Mouse (Mus musculus): ENCODE results near the gene Zfp131.

Zfp131 gene

DNA sequence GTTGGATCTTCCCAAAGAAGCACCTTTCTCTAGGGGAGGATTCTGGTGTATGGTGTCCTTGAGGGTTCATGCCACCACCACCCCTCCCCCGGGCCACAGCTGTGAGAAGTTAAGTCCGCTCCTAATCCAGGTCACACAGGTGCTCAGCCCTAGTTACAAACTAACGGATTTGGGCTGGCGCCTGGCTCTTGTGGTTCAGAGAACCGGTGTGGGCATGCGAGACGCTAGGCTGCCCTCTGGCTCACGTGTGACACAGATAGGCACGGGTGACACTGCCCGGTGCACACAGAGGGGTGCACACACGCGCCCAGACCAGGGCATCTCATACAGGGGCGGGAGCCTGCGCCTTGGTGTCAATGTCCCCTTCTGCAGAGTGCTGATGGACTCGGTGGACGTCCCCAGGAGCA lies 35.5 kb downstream of the Zfp131 start:
- DNase-seq (ENCODE audit: low read depth, low spot score), result peak; percentile 82

DNA sequence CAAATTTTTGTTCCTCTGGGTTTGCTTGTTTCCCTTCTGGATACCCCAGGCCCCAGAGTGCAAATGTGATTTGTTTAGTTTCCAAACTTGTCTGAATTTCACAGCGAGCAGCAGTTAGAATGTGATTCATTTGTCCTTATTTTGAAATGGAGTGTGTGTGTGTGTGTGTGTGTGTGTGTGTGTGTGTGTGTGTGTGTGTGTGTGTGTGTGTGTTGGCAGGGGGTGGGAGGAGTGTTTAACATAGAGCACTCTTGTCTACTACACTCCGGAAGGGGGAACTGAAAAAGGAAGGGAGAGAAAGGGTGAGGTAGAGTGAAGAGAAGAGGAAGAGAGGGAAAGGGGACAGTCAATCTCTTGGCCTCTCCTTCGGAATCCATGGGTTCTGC lies 36.1 kb downstream of the Zfp131 start:
- DNase-seq (ENCODE audit: low read depth, low spot score), result no peak

DNA sequence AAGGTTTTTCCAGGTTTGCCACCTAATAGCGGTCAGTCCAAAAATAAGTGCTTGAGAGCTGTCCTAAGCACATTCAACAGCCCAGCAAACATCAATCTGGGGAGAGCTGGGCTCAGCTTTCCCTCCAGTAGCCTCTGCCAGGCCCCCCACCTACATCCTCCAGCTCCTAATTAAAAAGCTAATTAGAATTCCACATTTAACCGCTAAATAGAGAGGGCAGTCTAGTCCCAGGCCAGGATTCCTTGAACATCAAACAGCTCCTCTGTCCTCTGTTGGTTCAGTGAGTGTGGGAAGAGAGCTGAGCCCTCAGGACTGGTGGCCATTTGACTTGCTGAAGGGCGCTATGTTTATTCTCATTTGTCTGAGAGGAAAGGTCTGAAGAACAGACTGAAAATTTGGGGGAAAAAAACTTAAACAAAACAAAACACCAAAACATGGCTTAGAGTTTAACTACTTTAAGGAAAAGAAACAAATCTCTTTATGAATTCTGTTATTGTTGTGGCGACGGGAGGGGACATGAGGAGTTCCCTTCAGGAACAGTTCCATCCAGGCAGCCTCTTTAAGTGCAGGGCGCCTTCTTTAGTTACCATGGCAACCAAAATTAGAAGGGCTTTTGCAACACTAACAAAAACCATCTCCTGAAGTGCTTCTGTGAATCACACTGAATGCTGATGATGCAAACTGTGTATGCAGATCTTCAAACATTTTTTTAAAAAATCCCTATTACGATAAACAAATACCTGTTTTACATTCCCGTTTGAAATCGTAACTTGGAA lies 36.6 kb downstream of the Zfp131 start:
- DNase-seq (ENCODE audit: low read depth, low spot score), result peak; percentile 39

DNA sequence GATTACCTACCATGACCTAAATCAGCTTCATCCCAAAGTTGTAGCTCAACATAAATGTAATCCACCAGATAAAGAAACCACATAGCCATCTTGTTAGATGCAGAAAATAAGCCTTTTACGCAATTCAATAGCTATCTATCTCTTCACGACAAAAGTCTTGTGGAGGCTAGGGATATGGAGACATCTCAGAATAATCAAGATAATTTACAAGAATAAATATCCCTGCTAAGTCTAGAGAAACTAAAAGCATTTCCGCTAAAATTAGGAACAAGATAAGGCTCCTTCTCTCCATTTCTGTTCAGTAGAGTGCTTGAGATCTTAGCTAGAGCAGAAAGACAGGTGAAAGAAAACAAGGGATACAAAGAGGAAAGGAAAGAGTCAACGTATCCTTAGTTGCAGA lies 43.8 kb downstream of the Zfp131 start:
- no peak for DNase-seq (ENCODE audit: low read depth, low spot score)

DNA sequence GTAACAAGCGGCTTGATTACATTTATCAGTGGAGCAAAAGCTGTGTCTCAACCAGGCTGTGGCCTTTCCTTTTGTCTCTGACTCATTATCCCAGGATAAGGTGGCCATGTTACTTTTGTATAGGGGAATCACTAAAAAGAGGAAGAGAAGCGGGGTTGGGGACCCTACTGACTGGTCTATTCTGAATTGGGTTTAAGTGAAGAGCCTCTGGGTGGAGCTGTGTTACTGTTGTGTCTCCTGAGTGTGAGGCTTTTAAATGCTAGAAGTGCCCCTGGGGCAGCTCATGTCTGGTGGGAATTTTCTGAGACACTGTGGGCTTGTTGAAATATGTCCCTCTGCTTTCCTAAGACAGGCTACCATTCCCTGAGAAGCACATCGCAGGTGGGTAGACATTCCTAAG lies 47.2 kb downstream of the Zfp131 start:
- no peak for DNase-seq (ENCODE audit: low read depth, low spot score)

DNA sequence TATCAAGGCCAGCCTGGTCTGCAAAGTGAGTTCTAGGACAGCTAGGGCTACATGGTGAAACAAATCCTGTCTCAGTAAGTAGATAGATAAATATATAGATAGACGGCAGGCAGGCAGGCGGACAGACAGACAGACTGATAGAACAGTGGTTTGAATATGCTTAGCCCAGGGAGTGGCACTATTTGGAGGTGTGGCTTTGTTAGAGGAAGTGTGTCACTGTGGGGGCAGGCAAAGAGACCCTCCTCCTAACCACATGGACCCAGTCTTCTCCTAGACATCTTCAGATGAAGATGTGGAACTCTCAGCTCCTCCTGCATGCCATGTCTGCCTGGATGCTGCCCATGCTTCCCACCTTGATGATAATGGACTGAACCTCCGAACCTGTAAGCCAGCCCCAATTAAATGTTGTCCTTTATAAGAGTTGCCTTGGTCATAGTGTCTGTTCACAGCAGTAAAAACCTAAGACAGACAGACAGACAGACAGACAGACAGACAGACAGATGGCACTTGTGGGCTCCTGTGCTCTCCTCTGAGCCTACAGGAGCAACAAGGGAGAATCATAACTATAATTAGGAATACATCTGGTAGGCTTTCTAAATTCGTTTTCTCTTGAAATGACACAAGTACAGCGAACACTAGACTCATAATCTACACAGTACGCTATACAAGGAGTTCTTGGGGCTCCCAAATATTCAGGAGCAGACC lies 47.8 kb downstream of the Zfp131 start:
- DNase-seq (ENCODE audit: low read depth, low spot score), result no peak

DNA sequence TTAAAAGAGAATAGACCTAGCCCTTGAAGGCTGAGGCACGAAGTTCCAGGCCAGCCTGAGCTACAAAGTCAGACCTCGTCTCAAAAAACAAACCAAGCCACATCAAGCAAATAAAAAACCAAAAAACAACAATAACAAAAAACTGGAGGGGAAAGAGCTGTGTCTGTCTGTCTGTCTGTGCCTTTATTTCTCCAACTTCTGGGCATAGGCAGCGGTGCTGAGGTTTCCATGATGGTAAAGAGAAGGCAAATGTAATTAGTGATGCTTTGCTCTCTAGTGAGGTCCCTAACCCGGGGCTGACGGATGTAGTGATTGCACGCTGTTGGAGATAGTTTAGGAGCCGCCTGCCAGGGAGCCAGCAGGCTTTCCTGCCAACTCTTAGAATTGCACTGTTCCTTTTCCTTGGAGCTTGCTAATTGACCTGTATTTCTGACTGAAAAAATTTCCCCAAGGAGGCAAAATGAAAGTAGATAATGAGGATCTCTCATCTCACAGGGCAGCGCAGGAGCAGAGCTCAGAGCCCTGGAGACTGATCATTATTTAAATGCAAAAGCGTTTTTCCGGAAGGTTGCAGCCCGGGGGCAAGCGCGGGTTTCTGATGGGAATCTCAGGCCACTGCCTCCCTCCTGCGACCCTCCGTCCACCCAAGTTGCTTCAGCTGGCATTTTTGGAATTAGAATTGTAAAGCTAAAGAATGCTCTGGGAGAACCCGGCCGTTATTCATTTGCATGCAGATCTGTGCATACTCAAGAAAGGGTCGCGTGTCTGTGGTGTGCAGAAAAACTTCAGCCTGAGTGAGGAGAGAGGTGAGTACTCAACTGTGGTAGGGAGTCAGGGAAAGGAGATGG lies 49.1 kb downstream of the Zfp131 start:
- peak; percentile 25 for DNase-seq (ENCODE audit: low read depth, low spot score)

DNA sequence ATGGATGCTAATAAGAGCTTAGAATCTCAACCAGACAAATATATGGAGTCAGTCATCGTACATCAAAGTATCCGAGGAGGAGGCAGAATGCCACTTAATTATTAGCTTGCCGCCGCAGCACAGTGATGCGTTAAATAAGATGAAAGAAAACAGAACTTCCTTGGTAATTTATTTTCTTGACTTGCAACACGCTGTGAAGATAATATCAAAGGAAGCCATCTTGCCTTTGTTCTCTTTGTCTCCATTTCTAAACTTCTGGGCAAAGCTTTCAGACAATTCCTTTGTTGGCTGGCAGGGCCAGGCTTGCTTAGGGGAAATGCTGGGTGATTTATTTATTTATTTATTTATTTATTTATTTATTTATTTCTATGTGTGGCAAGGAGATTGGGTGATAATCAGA lies 59.2 kb downstream of the Zfp131 start:
- no peak for DNase-seq (ENCODE audit: low read depth, low spot score)

DNA sequence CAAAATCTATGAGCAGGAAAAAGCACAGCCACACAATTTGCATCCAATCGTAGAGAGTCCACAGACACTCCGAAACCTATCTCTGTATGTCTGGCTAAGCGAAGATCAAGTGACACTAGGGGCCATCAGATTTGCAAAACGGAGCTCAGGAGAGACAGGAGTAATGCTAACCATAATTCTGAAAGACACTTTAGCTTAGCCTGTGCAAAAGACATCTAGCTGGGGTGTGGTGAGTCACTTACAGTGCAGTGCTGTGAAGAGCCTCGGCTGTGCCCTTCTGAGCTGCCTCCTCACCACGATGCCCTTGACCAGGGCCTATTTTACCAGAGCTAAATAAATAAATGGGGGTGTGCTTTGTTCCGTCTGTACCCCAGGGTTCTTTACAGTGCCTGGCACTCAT lies 61.3 kb downstream of the Zfp131 start:
- no peak for DNase-seq (ENCODE audit: low read depth, low spot score)

DNA sequence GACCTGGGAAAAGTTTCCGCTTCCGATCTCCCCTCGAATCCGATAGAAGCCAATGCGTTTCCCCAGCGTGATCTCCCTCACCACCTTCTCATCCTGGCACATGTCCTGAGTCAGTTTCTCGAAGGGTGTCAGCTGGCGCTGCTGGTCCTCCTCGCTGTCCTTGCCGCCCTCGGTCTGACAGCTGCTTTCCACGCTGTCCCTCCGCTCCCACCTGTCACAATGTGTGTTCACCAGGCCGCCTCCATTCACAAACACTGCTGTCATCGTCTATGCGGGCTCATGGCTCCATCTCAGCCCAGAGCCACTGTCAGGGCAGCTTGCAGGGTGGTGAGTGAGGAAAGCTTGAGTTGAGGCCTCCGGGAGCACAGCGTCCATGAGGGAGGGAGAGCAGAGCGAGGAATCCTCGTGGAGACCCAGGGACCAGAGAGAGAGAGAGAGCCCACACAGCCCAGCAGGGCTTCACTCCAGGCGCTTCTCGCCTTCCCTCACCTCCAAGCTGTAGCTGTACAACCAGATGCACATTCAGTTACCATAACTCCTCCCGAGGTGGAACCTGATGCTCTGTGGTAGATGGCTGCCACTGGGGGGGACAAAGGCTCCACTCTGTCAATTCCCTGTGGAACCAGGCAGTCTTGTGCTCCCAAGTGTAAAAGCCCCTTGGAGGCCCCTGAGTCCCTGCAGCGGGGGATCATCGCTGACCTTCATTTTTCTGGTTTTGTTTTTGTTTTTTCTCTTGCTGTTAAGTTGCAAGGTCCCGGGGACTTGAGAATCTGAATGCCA lies 62.9 kb downstream of the Zfp131 start:
- no peak for DNase-seq (ENCODE audit: low read depth, low spot score)

DNA sequence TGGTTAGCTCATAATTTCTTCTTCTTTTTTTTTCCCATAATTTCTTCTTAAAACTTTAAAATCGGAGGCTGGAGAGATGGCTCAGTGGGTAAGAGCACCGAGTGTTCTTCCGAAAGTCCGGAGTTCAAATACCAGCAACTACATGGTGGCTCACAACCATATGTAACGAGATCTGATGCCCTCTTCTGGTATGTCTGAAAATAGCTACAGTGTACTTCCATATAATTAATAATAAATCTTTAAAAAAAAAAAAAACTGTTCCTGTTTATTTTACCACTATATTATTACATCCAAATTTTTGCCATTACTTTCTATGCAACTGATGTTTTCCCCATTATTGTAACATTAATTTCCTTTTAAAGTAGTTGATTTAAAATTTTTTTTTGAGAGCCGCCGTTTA lies 66.1 kb downstream of the Zfp131 start:
- no peak for DNase-seq (ENCODE audit: low read depth, low spot score)

DNA sequence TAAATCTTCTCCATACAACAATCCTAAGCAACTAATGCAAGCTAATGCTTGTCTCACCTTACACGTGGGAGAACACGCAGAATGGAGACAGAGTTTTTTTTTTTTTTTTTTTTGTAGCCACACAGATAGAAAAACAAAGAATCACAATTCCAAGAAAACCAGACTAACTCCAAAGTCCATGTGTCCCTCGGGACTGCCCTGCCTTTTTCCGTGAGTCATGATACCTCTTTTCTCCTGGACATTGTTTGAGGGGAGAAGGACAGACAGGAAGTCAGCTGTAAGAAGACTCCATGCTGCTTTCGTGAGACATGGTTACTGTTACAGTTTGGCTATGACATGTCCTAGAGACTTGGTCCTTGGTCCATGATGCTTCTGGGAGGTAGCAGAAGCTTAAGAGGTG lies 67.3 kb downstream of the Zfp131 start:
- DNase-seq (ENCODE audit: low read depth, low spot score), result no peak

DNA sequence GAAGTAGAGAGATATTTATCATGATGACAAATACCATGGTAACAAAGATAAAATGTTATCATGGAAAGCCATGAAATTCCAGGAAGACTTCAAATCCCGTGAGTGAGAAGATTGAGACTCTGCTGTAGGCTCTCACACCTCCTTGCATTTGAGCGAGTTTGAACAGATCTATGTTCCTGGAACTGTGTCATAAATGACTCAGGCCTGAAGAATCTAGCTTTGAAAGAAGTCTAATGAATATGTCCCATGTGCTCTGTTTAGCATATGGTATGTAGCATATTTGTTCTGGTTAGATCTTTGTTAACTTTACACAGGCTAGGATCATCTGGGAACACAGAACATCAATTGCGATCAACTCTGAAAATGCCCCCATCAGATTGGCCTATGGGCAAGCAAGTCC lies 68.2 kb downstream of the Zfp131 start:
- DNase-seq (ENCODE audit: low read depth, low spot score), result no peak

DNA sequence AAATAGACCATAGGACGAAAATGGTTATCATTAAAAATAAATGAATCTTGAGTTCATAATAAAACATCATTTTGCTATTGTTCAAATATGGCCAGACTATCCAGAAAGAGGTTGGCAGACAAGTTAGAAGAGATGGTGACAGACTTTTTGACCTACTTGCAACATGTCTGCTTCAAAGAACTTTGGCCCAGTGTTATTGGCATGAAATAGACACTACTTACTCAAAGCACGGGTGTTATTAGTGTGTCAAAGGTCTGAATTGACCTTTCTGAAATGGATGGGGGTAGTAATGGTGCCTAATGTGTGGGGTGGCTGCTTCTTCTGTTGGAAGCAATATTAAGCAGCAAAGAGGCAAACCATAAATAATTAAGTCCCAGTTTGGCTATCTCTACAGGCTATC lies 74.6 kb downstream of the Zfp131 start:
- DNase-seq (ENCODE audit: low read depth, low spot score), result no peak

Data from ZHBTc4 (cell line).